Mouse (Mus musculus) skeletal muscle tissue, adult 2 months (tissue): ENCODE measurements around the gene Gm8082.
"Not testable (repeated sequence)": the region's sequence is repeated elsewhere in the genome, so short reads cannot be mapped to it uniquely, and the experiment has no call there.

Experiments
- DNase-seq: peaks from one replicate; pipeline ENCODE4 v3.0.0-alpha.2; 2012; ENCODE audit warnings: low read depth, low spot score

The Gm8082 gene

GRCm38 (mm10) chr14:42993524-42993923 lies at the start of gene Gm8082:
TSS of gene Gm8082 (minus strand) at chr14:42993624.
- not testable (repeated sequence) for DNase-seq

- DNase-seq = not testable (repeated sequence)
These were observed 22.1 kb upstream of the Gm8082 start, which contains the start of gene Gm10376 for GRCm38 (mm10) chr14:43015528-43015927. TSS of gene Gm10376 (minus strand) at chr14:43015628.
